Mouse (Mus musculus) mesoderm, embryonic 11.5 days (tissue): Measurements from ENCODE around the gene Hoxa4.
A peak's percentile ranks its signal among the peaks of the same experiment; 100 is the strongest.

Experiments
- DNase-seq: peaks from one replicate; pipeline ENCODE4 v3.0.0-alpha.2; 2012; ENCODE audit warnings: low read depth, low spot score

Hoxa4 gene

GRCm38 (mm10) chr6:52228475-52229465 is 37.2 kb upstream of the Hoxa4 start:
- no peak for DNase-seq

- no peak for DNase-seq
Observed at GRCm38 (mm10) chr6:52227470-52228222, 36.1 kb upstream of the Hoxa4 start.

GRCm38 (mm10) chr6:52226569-52227257 is 35.2 kb upstream of the Hoxa4 start:
- DNase-seq = no peak

- peak; percentile 90 for DNase-seq
Observed at GRCm38 (mm10) chr6:52225612-52226568, 34.3 kb upstream of the Hoxa4 start.

GRCm38 (mm10) chr6:52224895-52225611 is 33.5 kb upstream of the Hoxa4 start:
- DNase-seq = no peak

- DNase-seq = no peak
Observed at GRCm38 (mm10) chr6:52223939-52224760, 32.6 kb upstream of the Hoxa4 start.

GRCm38 (mm10) chr6:52222729-52223128 is 31.2 kb upstream of the Hoxa4 start:
- DNase-seq = no peak

GRCm38 (mm10) chr6:52221993-52222685 is 30.6 kb upstream of the Hoxa4 start:
- DNase-seq = no peak

- peak; percentile 96 for DNase-seq
Observed at GRCm38 (mm10) chr6:52221337-52221992, 29.9 kb upstream of the Hoxa4 start, which contains the start of gene Hoxa7. Hoxa7 (minus strand) TSS chr6:52221854.

GRCm38 (mm10) chr6:52220865-52221310 is 29.3 kb upstream of the Hoxa4 start:
- no peak for DNase-seq

- no peak for DNase-seq
Observed at GRCm38 (mm10) chr6:52220003-52220864, 28.7 kb upstream of the Hoxa4 start.

- DNase-seq = no peak
Observed at GRCm38 (mm10) chr6:52219234-52219942, 27.8 kb upstream of the Hoxa4 start.

- no peak for DNase-seq
Observed at GRCm38 (mm10) chr6:52218643-52219215, 27.2 kb upstream of the Hoxa4 start.

- no peak for DNase-seq
Observed at GRCm38 (mm10) chr6:52217895-52218642, 26.5 kb upstream of the Hoxa4 start.

GRCm38 (mm10) chr6:52217459-52217768 is 25.9 kb upstream of the Hoxa4 start:
- DNase-seq = peak; percentile 94
